Mouse (Mus musculus): Measurements from ENCODE around the gene Pik3ap1. TPM values are rescaled to one million over a fixed set of nuclear protein-coding genes. Genes with fewer than 3 reads are reported as not detected.

Gene Pik3ap1
- total RNA-seq, 2 experiments from 2014 or later = 1.1 to 1.6 TPM

GRCm38 (mm10) chr19:41284515-41284914 lies 100.4 kb downstream of the Pik3ap1 start:
- DNase-seq = no peak
- intact Hi-C loops (cut with DNase I) = no loop called here

GRCm38 (mm10) chr19:41282718-41283117 lies 102.2 kb downstream of the Pik3ap1 start:
- intact Hi-C loops (cut with DNase I) = no loop called here
- DNase-seq = no peak

GRCm38 (mm10) chr19:41282216-41282615 lies 102.7 kb downstream of the Pik3ap1 start:
- peak; percentile 14 to 17 for DNase-seq
- intact Hi-C loops (cut with DNase I) = no loop called here

GRCm38 (mm10) chr19:41279724-41280244 lies 105.1 kb downstream of the Pik3ap1 start:
- no peak for DNase-seq
- intact Hi-C loops (cut with DNase I) = no loop called here

GRCm38 (mm10) chr19:41278606-41279005 lies 106.3 kb downstream of the Pik3ap1 start:
- no peak for DNase-seq
- intact Hi-C loops (cut with DNase I) = no loop called here

- no peak for DNase-seq
- intact Hi-C loops (cut with DNase I) = no loop called here
Observed at GRCm38 (mm10) chr19:41275588-41275987, 109.3 kb downstream of the Pik3ap1 start.

- DNase-seq = no peak
- intact Hi-C loops (cut with DNase I) = no loop called here
Observed at GRCm38 (mm10) chr19:41270906-41271305, 114.0 kb downstream of the Pik3ap1 start.

- intact Hi-C loops (cut with DNase I) = no loop called here
- DNase-seq = peak in 1 of 2 experiments; percentile 34
Observed at GRCm38 (mm10) chr19:41270151-41270727, 114.7 kb downstream of the Pik3ap1 start.

- no peak for DNase-seq
- intact Hi-C loops (cut with DNase I) = no loop called here
Observed at GRCm38 (mm10) chr19:41266251-41266901, 118.5 kb downstream of the Pik3ap1 start.

- intact Hi-C loops (cut with DNase I) = no loop called here
- DNase-seq = no peak
Observed at GRCm38 (mm10) chr19:41264331-41264799, 120.5 kb downstream of the Pik3ap1 start.

GRCm38 (mm10) chr19:41263630-41264295 lies 121.1 kb downstream of the Pik3ap1 start, which contains the start of gene Tm9sf3:
Tm9sf3 (minus strand) TSS chr19:41263997.
- intact Hi-C loops (cut with DNase I) = no loop called here
- peak; percentile 90 to 91 for DNase-seq

- intact Hi-C loops (cut with DNase I) = no loop called here
- DNase-seq = peak; percentile 74 to 79
Observed at GRCm38 (mm10) chr19:41262712-41263629, 121.9 kb downstream of the Pik3ap1 start.

GRCm38 (mm10) chr19:41260736-41261135 lies 124.2 kb downstream of the Pik3ap1 start:
- intact Hi-C loops (cut with DNase I) = no loop called here
- DNase-seq = no peak

- intact Hi-C loops (cut with DNase I) = no loop called here
- no peak for DNase-seq
Observed at GRCm38 (mm10) chr19:41259256-41259655, 125.6 kb downstream of the Pik3ap1 start.

- peak; percentile 24 to 50 for DNase-seq
- intact Hi-C loops (cut with DNase I) = no loop called here
Observed at GRCm38 (mm10) chr19:41258707-41259106, 126.2 kb downstream of the Pik3ap1 start.

- no peak for DNase-seq
- intact Hi-C loops (cut with DNase I) = no loop called here
Observed at GRCm38 (mm10) chr19:41254584-41254983, 130.3 kb downstream of the Pik3ap1 start.

- DNase-seq = peak in 1 of 2 experiments; percentile 15
- intact Hi-C loops (cut with DNase I) = no loop called here
Observed at GRCm38 (mm10) chr19:41248968-41249367, 135.9 kb downstream of the Pik3ap1 start.

- intact Hi-C loops (cut with DNase I) = no loop called here
- no peak for DNase-seq
Observed at GRCm38 (mm10) chr19:41248271-41248670, 136.6 kb downstream of the Pik3ap1 start.

- intact Hi-C loops (cut with DNase I) = no loop called here
Observed at GRCm38 (mm10) chr19:41246271-41246670, 138.6 kb downstream of the Pik3ap1 start.

GRCm38 (mm10) chr19:41244581-41244980 lies 140.3 kb downstream of the Pik3ap1 start:
- DNase-seq = peak; percentile 46 to 73
- intact Hi-C loops (cut with DNase I) = loop anchor here (2.0 kb wide), 1 partner anchor 158 kb away; no protein-coding TSS in a partner anchor

More at GRCm38 (mm10) chr19:41246271-41246670, 138.6 kb downstream of the Pik3ap1 start:
- DNase-seq = no peak
